ENCODE assay signal across 17 mouse cellular contexts in genomic region chr12:104947911-104948310, GRCm38 (mm10).
"Had no signal": no experiment of that assay in that cellular context is flagged by ENCODE, and none has a peak within 500 bp of the region (broad histone marks: within the 10 kb centered on the region; RNA-seq: fewer than 3 reads in every experiment).

No protein-coding gene starts in this region.

- H3K27ac ChIP-seq: lung, embryonic 15.5 days; macrophage; midbrain, embryonic 12.5 days; midbrain, embryonic 15.5 days; neural tube, embryonic 12.5 days; stomach, embryonic 15.5 days; stomach, postnatal 0 days had no signal

- H3K4me3 ChIP-seq: lung, embryonic 15.5 days; megakaryocyte, embryonic 14.5 days; midbrain, embryonic 12.5 days; midbrain, embryonic 15.5 days; neural tube, embryonic 12.5 days; stomach, embryonic 15.5 days had no signal

- H3K36me3 ChIP-seq: lung, embryonic 15.5 days; midbrain, embryonic 12.5 days; midbrain, embryonic 15.5 days; neural tube, embryonic 12.5 days; stomach, embryonic 15.5 days had no signal

- H3K9me3 ChIP-seq: lung, embryonic 15.5 days; megakaryocyte, embryonic 14.5 days; midbrain, embryonic 12.5 days; midbrain, embryonic 15.5 days; stomach, embryonic 15.5 days had no signal

- H3K27me3 ChIP-seq: megakaryocyte, embryonic 14.5 days; midbrain, embryonic 12.5 days; midbrain, embryonic 15.5 days; neural tube, embryonic 12.5 days; stomach, embryonic 15.5 days had no signal

- H3K4me1 ChIP-seq: lung, embryonic 15.5 days; midbrain, embryonic 12.5 days; midbrain, embryonic 15.5 days; neural tube, embryonic 12.5 days; stomach, embryonic 15.5 days had no signal

- ATAC-seq: liver, postnatal 0 days; lung, postnatal 0 days; midbrain, embryonic 15.5 days had no signal

- H3K9ac ChIP-seq: liver, postnatal 0 days; lung, embryonic 15.5 days; midbrain, embryonic 12.5 days; midbrain, embryonic 15.5 days; neural tube, embryonic 12.5 days; stomach, embryonic 15.5 days had no signal

- H3K4me2 ChIP-seq: lung, embryonic 15.5 days; midbrain, embryonic 12.5 days; midbrain, embryonic 15.5 days; neural tube, embryonic 12.5 days; stomach, embryonic 15.5 days had no signal

- DNase-seq: liver, postnatal 0 days; lung, adult 2 months; lung, postnatal 14 days; lung, postnatal 36 days; right cerebral cortex, postnatal 14 days; thymus, adult 2 months; thymus, postnatal 25 days; thymus, postnatal 4 days had no signal
